Mouse (Mus musculus) thymus, adult 2 months (tissue): Measurements from ENCODE around the gene Zfp334.

Source experiments
- CTCF ChIP-seq: fragments of 200-500 bp; IDR thresholded peaks from 2 replicates; pipeline ENCODE4 v1.5.1; 2012; ENCODE audit warnings: mild to moderate bottlenecking, control low read depth, low read length, moderate library complexity, borderline replicate concordance; ENCODE audit not compliant: control insufficient read depth, poor library complexity, insufficient read depth; ENCODE audit errors: extremely low read depth
- POLR2A ChIP-seq: fragments of 200-500 bp; IDR thresholded peaks from 2 replicates; pipeline ENCODE4 v1.6.1; 2012; ENCODE audit warnings: mild to moderate bottlenecking, low read length, control low read depth, moderate library complexity; ENCODE audit not compliant: control insufficient read depth, poor library complexity, insufficient read depth; ENCODE audit errors: extremely low read depth

DNA sequence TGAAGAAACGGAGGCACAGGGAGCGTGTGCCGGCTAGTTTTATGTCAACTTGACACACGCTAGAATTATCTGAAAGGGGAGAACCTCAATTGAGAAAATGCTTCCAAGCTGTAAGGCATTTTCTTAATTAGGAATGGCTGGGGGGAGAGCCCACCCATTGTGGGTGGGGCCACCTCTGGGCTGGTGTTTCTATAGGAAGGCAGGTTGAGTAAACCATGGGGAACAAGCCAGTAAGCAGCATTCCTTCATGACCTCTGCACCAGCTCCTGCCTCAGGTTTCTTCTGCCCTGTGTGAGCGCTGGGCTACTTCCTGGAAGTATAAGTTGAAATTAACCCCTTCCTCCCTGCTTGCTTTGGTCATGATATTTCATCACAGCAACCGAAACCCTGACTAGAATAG lies 27.7 kb upstream of the Zfp334 start:
- TF ChIP-seq CTCF, result no peak
- no peak for TF ChIP-seq POLR2A
